Comparison of ENCODE assay signal across 21 mouse cellular contexts in the genomic region with DNA sequence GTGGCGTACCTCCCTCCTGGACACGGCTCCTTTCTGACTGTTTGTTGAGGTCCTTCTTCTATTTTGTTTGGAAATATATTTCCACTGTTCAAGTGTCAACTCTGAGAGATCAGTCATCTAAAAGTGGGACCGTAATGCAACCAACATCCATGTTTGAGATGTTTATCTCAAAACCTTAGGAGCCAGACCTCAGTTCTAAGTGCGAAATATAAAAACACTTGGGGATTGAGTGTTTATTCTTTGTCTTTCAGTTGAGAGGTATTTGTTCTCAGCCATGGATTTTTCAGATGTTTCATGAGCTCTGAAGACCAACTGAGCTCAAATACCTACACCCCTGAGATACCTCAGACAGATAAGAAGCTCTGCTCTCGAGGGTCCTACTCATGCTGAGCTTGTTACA. TPM values are rescaled to one million over a fixed set of nuclear protein-coding genes. Genes with fewer than 3 reads are reported as not detected.
DNase-seq lines count a peak whose midpoint lies in the region; ATAC-seq and TF ChIP-seq lines count a peak whose summit lies in the region.
"Had no signal": no experiment of that assay in that cellular context is flagged by ENCODE, and none has a peak within 500 bp of the region (broad histone marks: within the 10 kb centered on the region; RNA-seq: fewer than 3 reads in every experiment).

No protein-coding gene starts in this region.

- peak; percentile 76 for ATAC-seq in lung, postnatal 0 days
- ATAC-seq: activated CD4-positive, CD25-positive, alpha-beta regulatory T cell, adult 4 months; forebrain, embryonic 13.5 days; forebrain, embryonic 15.5 days; forebrain, postnatal 0 days; Patski had no signal

- peak overlapping the region; percentile 74 for H3K27ac ChIP-seq in lung, postnatal 0 days (ENCODE audit: low read length)
- no peak overlapping the region; the same call in 1 of the 2 replicates for H3K27ac ChIP-seq in CH12.LX (ENCODE audit: insufficient read depth, low read depth)
- H3K27ac ChIP-seq: embryonic facial prominence, embryonic 12.5 days; forebrain, embryonic 13.5 days; forebrain, embryonic 15.5 days had no signal

- TF ChIP-seq EP300 in lung, postnatal 0 days (IDR thresholded peaks at IDR 0.05) = peak; percentile 99
- no peak for TF ChIP-seq EP300 in CH12.LX (IDR thresholded peaks at IDR 0.05; ENCODE audit: low read length)

- H3K4me2 ChIP-seq in lung, postnatal 0 days (replicated peaks; ENCODE audit: low read depth, low read length) = no peak overlapping the region
- peak overlapping the region; percentile 19; the same call in 1 of the 2 replicates for H3K4me2 ChIP-seq in CH12.LX (ENCODE audit: insufficient read depth, low read depth, poor library complexity, severe bottlenecking)
- H3K4me2 ChIP-seq: embryonic facial prominence, embryonic 12.5 days; forebrain, embryonic 13.5 days; forebrain, embryonic 15.5 days had no signal

- 42% methylated on average over 5 of the region's 5 CpGs for WGBS in lung, postnatal 0 days

- no peaks in the 10 kb centered on the region for H3K9me3 ChIP-seq in lung, postnatal 0 days (ENCODE audit: low read length)
- H3K9me3 ChIP-seq in CH12.LX (replicated peaks; ENCODE audit: low read length) = no peaks in the 10 kb centered on the region
- H3K9me3 ChIP-seq: embryonic facial prominence, embryonic 12.5 days; forebrain, embryonic 13.5 days; forebrain, embryonic 15.5 days had no signal

- H3K4me1 ChIP-seq in lung, postnatal 0 days (ENCODE audit: insufficient read depth, low read depth, low read length) = no peaks in the 10 kb centered on the region
- peaks cover 9% of the 10 kb centered on the region in 2 experiments; a peak in 3 of 4 replicates for H3K4me1 ChIP-seq in CH12.LX (ENCODE audit: control insufficient read depth in 1 of 2, insufficient read depth in 2 of 2)
- H3K4me1 ChIP-seq: embryonic facial prominence, embryonic 12.5 days; forebrain, embryonic 13.5 days; forebrain, embryonic 15.5 days had no signal

- no peak for TF ChIP-seq RAD21 in CH12.LX (IDR thresholded peaks at IDR 0.05; ENCODE audit: low read depth, low read length)

- no peaks in the 10 kb centered on the region for H3K36me3 ChIP-seq in lung, postnatal 0 days (ENCODE audit: insufficient read depth, low read length)
- H3K36me3 ChIP-seq in CH12.LX (replicated peaks in 1 of 2; ENCODE audit: control insufficient read depth in 1 of 2, insufficient read depth in 1 of 2, low read length in 1 of 2) = no peaks in the 10 kb centered on the region
- H3K36me3 ChIP-seq: embryonic facial prominence, embryonic 12.5 days; forebrain, embryonic 15.5 days; G1E had no signal

- no peak for TF ChIP-seq CTCF in lung, postnatal 0 days (IDR thresholded peaks at IDR 0.05)
- TF ChIP-seq CTCF in CH12.LX (conservative IDR thresholded peaks at IDR 0.05 in 1 of 2, IDR thresholded peaks at IDR 0.05 in 1 of 2; ENCODE audit: low read depth in 2 of 2, low read length in 2 of 2) = no peak

- H3K4me3 ChIP-seq in lung, postnatal 0 days (ENCODE audit: low read depth, low read length) = no peak overlapping the region
- H3K4me3 ChIP-seq in CH12.LX (replicated peaks in 1 of 3; ENCODE audit: low read depth in 2 of 3, low read length in 2 of 3, poor library complexity in 1 of 3) = no peak overlapping the region
- H3K4me3 ChIP-seq: embryonic facial prominence, embryonic 12.5 days; forebrain, embryonic 13.5 days; forebrain, embryonic 15.5 days had no signal

- H3K27me3 ChIP-seq in lung, postnatal 0 days (replicated peaks; ENCODE audit: insufficient read depth, low read length) = no peaks in the 10 kb centered on the region
- H3K27me3 ChIP-seq in CH12.LX (replicated peaks) = no peaks in the 10 kb centered on the region
- H3K27me3 ChIP-seq: embryonic facial prominence, embryonic 12.5 days; forebrain, embryonic 13.5 days; forebrain, embryonic 15.5 days; Patski had no signal

- no peak for TF ChIP-seq POLR2A in CH12.LX (IDR thresholded peaks at IDR 0.05; ENCODE audit: low read depth, low read length)

- peak; percentile 61 for DNase-seq in lung, postnatal 0 days (ENCODE audit: low spot score)
- no peak for DNase-seq in lung, postnatal 10 days
- DNase-seq in CH12.LX (ENCODE audit: extremely low read depth) = no peak
- peak; percentile 15 for DNase-seq in lung, postnatal 36 days
- no peak for DNase-seq in cerebellum, adult 9-10 months
- DNase-seq: adrenal gland, adult 8-10 months; adrenal gland, postnatal 14 days; adrenal gland, postnatal 36 days; cerebellum, adult 11-12 months; cerebellum, adult 2 months; cerebellum, adult 9-11 months; cerebellum, postnatal 14 days; cerebellum, postnatal 36 days; embryo, embryonic 11 days; forebrain, postnatal 0 days had no signal

- in situ Hi-C loops in CH12.LX (cut with MboI; ENCODE audit: low pct_ligation_motif_present, low pct_unique_long_range_greater_than_20kb, low sequenced_read_pairs) = no loop called here

- H3K9ac ChIP-seq in lung, postnatal 0 days (replicated peaks; ENCODE audit: low read depth) = no peak overlapping the region
- H3K9ac ChIP-seq in CH12.LX (ENCODE audit: insufficient read depth, low read depth) = no peak overlapping the region
- H3K9ac ChIP-seq: embryonic facial prominence, embryonic 12.5 days; forebrain, embryonic 13.5 days; forebrain, embryonic 15.5 days; forebrain, postnatal 0 days had no signal

- H3K79me2 ChIP-seq in CH12.LX (replicated peaks; ENCODE audit: control insufficient read depth, extremely low read depth, insufficient read depth, poor library complexity, severe bottlenecking) = no peaks in the 10 kb centered on the region

- dilution Hi-C loops in CH12.LX (cut with MboI; ENCODE audit: extremely low pct_ligation_motif_present, extremely low pct_unique_long_range_greater_than_20kb, low sequenced_read_pairs) = no loop called here

TF ChIP-seq in CH12.LX, 34 proteins besides CTCF, POLR2A, EP300 and RAD21:
- TF ChIP-seq NELFE (IDR thresholded peaks at IDR 0.05; ENCODE audit: low read depth, low read length) (no peak), MYC (IDR thresholded peaks at IDR 0.05; ENCODE audit: low read depth, low read length) (no peak), ETS1 (conservative IDR thresholded peaks at IDR 0.05; ENCODE audit: low read depth, low read length) (no peak), ZKSCAN1 (IDR thresholded peaks at IDR 0.05; ENCODE audit: borderline replicate concordance, low read depth, low read length) (no peak), TCF12 (IDR thresholded peaks at IDR 0.05; ENCODE audit: low read depth, low read length) (no peak)

RNA-seq across cellular contexts. Expression of a gene that starts 25.3 kb away (rescaled TPM):
- 2.5 and 2.6 TPM in 2 replicates for polyA plus RNA-seq in lung, postnatal 0 days (2015; fragmentation: Nextera tagmentation; extraction: Ambion mirVana)
- 1.2 and 1.3 TPM in 2 replicates for total RNA-seq in CH12.LX (2012; rRNA removed)
- total RNA-seq in CH12.LX (2014; rRNA removed) = 1.0 and 1.2 TPM in 2 replicates
- 2.4 and 4.0 TPM in 2 replicates for polyA plus RNA-seq in CH12.LX (2012; ENCODE audit: insufficient read length, low read depth)
- polyA plus RNA-seq: G1E had no signal

RNA-seq across cellular contexts. Expression of a gene that starts 41.6 kb away (rescaled TPM):
- 171 and 207 TPM in 2 replicates for polyA plus RNA-seq in lung, postnatal 0 days (2015; fragmentation: Nextera tagmentation; extraction: Ambion mirVana)
- total RNA-seq in CH12.LX (2012; rRNA removed) (0.46 and 0.59 TPM in 2 replicates), CH12.LX (2014; rRNA removed) (0.59 and 0.99 TPM in 2 replicates)
- 0.78 and 0.93 TPM in 2 replicates for polyA plus RNA-seq in CH12.LX (2012; ENCODE audit: insufficient read length, low read depth)
- polyA plus RNA-seq: G1E had no signal

Comparison
In these comparisons a context has a peak if more than half of its experiments do, and no peak if none do; other contexts are left out.
1. DNase-seq: peak in lung, postnatal 0 days (single experiment) and lung, postnatal 36 days (single experiment); none in lung, postnatal 10 days (single experiment), CH12.LX (single experiment) and cerebellum, adult 9-10 months (single experiment).
2. RNA of a gene that starts 41.6 kb away (polyA plus RNA-seq): 171 to 207 TPM in lung, postnatal 0 days; 0.78 to 0.93 TPM in CH12.LX; every median in the first group is over 10 times any median in the second.